Mouse (Mus musculus): Measurements from ENCODE around the gene Myo16. TPM values are rescaled to one million over a fixed set of nuclear protein-coding genes. Genes with fewer than 3 reads are reported as not detected.

Myo16 gene
- polyA plus RNA-seq, 1 experiment from 2014 or later = 0.11 TPM

- no peaks in the 10 kb centered on the region for H3K4me1 ChIP-seq (ENCODE audit: control insufficient read depth, insufficient read depth, low read length)
- H3K9ac ChIP-seq (ENCODE audit: low read depth, low read length) = no peak overlapping the region
- H3K27ac ChIP-seq (ENCODE audit: low read length) = no peak overlapping the region
- H3K4me3 ChIP-seq (ENCODE audit: low read length) = no peak overlapping the region
- no peaks in the 10 kb centered on the region for H3K27me3 ChIP-seq (replicated peaks; ENCODE audit: control insufficient read depth, insufficient read depth, low read length)
- 33% methylated on average over 13 of the region's 13 CpGs for WGBS
- ATAC-seq = no peak
- no peaks in the 10 kb centered on the region for H3K36me3 ChIP-seq (ENCODE audit: control insufficient read depth, insufficient read depth, low read length)
- no peaks in the 10 kb centered on the region for H3K9me3 ChIP-seq (ENCODE audit: control insufficient read depth, low read length)
- no peak overlapping the region for H3K4me2 ChIP-seq (ENCODE audit: low read depth, low read length)
Measured at GRCm38 (mm10) chr8:10363654-10364406, 210.1 kb downstream of the Myo16 start.

GRCm38 (mm10) chr8:10366141-10366540 is 212.4 kb downstream of the Myo16 start:
- no peak overlapping the region for H3K4me2 ChIP-seq (ENCODE audit: low read depth, low read length)
- H3K9me3 ChIP-seq (ENCODE audit: control insufficient read depth, low read length) = no peaks in the 10 kb centered on the region
- H3K4me1 ChIP-seq (ENCODE audit: control insufficient read depth, insufficient read depth, low read length) = no peaks in the 10 kb centered on the region
- ATAC-seq = peak; percentile 89
- no peaks in the 10 kb centered on the region for H3K27me3 ChIP-seq (replicated peaks; ENCODE audit: control insufficient read depth, insufficient read depth, low read length)
- H3K4me3 ChIP-seq (ENCODE audit: low read length) = no peak overlapping the region
- no peak overlapping the region for H3K9ac ChIP-seq (ENCODE audit: low read depth, low read length)
- 54% methylated on average over 9 of the region's 9 CpGs for whole genome bisulfite sequencing
- H3K27ac ChIP-seq (ENCODE audit: low read length) = no peak overlapping the region
- no peaks in the 10 kb centered on the region for H3K36me3 ChIP-seq (ENCODE audit: control insufficient read depth, insufficient read depth, low read length)

- WGBS = 88% methylated on average over 2 of the region's 2 CpGs
- H3K4me2 ChIP-seq (ENCODE audit: low read depth, low read length) = no peak overlapping the region
- no peak overlapping the region for H3K9ac ChIP-seq (ENCODE audit: low read depth, low read length)
- H3K4me3 ChIP-seq (ENCODE audit: low read length) = no peak overlapping the region
- no peak for ATAC-seq
- H3K27me3 ChIP-seq (replicated peaks; ENCODE audit: control insufficient read depth, insufficient read depth, low read length) = no peaks in the 10 kb centered on the region
- no peaks in the 10 kb centered on the region for H3K36me3 ChIP-seq (ENCODE audit: control insufficient read depth, insufficient read depth, low read length)
- peaks cover 3% of the 10 kb centered on the region; the same call in 1 of the 2 replicates for H3K4me1 ChIP-seq (ENCODE audit: control insufficient read depth, insufficient read depth, low read length)
- H3K27ac ChIP-seq (ENCODE audit: low read length) = no peak overlapping the region
- no peaks in the 10 kb centered on the region for H3K9me3 ChIP-seq (ENCODE audit: control insufficient read depth, low read length)
Measured at GRCm38 (mm10) chr8:10372571-10372970, 218.9 kb downstream of the Myo16 start.

GRCm38 (mm10) chr8:10387143-10387542 is 233.4 kb downstream of the Myo16 start:
- no peak for ATAC-seq
- Histone ChIP-seq H3K4me2 (ENCODE audit: low read depth, low read length) (no peak overlapping the region), H3K4me1 (ENCODE audit: control insufficient read depth, insufficient read depth, low read length) (no peaks in the 10 kb centered on the region), H3K9me3 (ENCODE audit: control insufficient read depth, low read length) (no peaks in the 10 kb centered on the region), H3K9ac (ENCODE audit: low read depth, low read length) (no peak overlapping the region), H3K4me3 (ENCODE audit: low read length) (no peak overlapping the region), H3K27ac (ENCODE audit: low read length) (no peak overlapping the region), H3K36me3 (ENCODE audit: control insufficient read depth, insufficient read depth, low read length) (no peaks in the 10 kb centered on the region), H3K27me3 (replicated peaks; ENCODE audit: control insufficient read depth, insufficient read depth, low read length) (no peaks in the 10 kb centered on the region)
- 81% methylated on average over 1 of the region's 1 CpGs for WGBS

- no peaks in the 10 kb centered on the region for H3K9me3 ChIP-seq (ENCODE audit: control insufficient read depth, low read length)
- H3K27ac ChIP-seq (ENCODE audit: low read length) = no peak overlapping the region
- WGBS = 72% methylated on average over 7 of the region's 7 CpGs
- H3K36me3 ChIP-seq (ENCODE audit: control insufficient read depth, insufficient read depth, low read length) = no peaks in the 10 kb centered on the region
- no peak overlapping the region for H3K4me2 ChIP-seq (ENCODE audit: low read depth, low read length)
- H3K4me1 ChIP-seq (ENCODE audit: control insufficient read depth, insufficient read depth, low read length) = no peaks in the 10 kb centered on the region
- no peak overlapping the region for H3K9ac ChIP-seq (ENCODE audit: low read depth, low read length)
- no peaks in the 10 kb centered on the region for H3K27me3 ChIP-seq (replicated peaks; ENCODE audit: control insufficient read depth, insufficient read depth, low read length)
- H3K4me3 ChIP-seq (ENCODE audit: low read length) = no peak overlapping the region
- ATAC-seq = no peak
Measured at GRCm38 (mm10) chr8:10391096-10391683, 237.5 kb downstream of the Myo16 start.

GRCm38 (mm10) chr8:10391913-10392312 is 238.2 kb downstream of the Myo16 start:
- Histone ChIP-seq H3K4me3 (ENCODE audit: low read length) (no peak overlapping the region), H3K36me3 (ENCODE audit: control insufficient read depth, insufficient read depth, low read length) (no peaks in the 10 kb centered on the region), H3K27ac (ENCODE audit: low read length) (no peak overlapping the region), H3K4me2 (ENCODE audit: low read depth, low read length) (no peak overlapping the region), H3K9me3 (ENCODE audit: control insufficient read depth, low read length) (no peaks in the 10 kb centered on the region), H3K9ac (ENCODE audit: low read depth, low read length) (no peak overlapping the region), H3K27me3 (replicated peaks; ENCODE audit: control insufficient read depth, insufficient read depth, low read length) (no peaks in the 10 kb centered on the region), H3K4me1 (ENCODE audit: control insufficient read depth, insufficient read depth, low read length) (no peaks in the 10 kb centered on the region)
- no peak for ATAC-seq
- WGBS = 60% methylated on average over 6 of the region's 6 CpGs

GRCm38 (mm10) chr8:10394506-10394905 is 240.8 kb downstream of the Myo16 start:
- H3K4me2 ChIP-seq (ENCODE audit: low read depth, low read length) = no peak overlapping the region
- H3K27me3 ChIP-seq (replicated peaks; ENCODE audit: control insufficient read depth, insufficient read depth, low read length) = no peaks in the 10 kb centered on the region
- H3K36me3 ChIP-seq (ENCODE audit: control insufficient read depth, insufficient read depth, low read length) = no peaks in the 10 kb centered on the region
- H3K4me3 ChIP-seq (ENCODE audit: low read length) = no peak overlapping the region
- no peaks in the 10 kb centered on the region for H3K4me1 ChIP-seq (ENCODE audit: control insufficient read depth, insufficient read depth, low read length)
- ATAC-seq = no peak
- 67% methylated on average over 2 of the region's 2 CpGs for WGBS
- H3K9ac ChIP-seq (ENCODE audit: low read depth, low read length) = no peak overlapping the region
- no peaks in the 10 kb centered on the region for H3K9me3 ChIP-seq (ENCODE audit: control insufficient read depth, low read length)
- no peak overlapping the region for H3K27ac ChIP-seq (ENCODE audit: low read length)

- no peaks in the 10 kb centered on the region for H3K27me3 ChIP-seq (replicated peaks; ENCODE audit: control insufficient read depth, insufficient read depth, low read length)
- H3K27ac ChIP-seq (ENCODE audit: low read length) = no peak overlapping the region
- no peak overlapping the region for H3K4me3 ChIP-seq (ENCODE audit: low read length)
- H3K36me3 ChIP-seq (ENCODE audit: control insufficient read depth, insufficient read depth, low read length) = no peaks in the 10 kb centered on the region
- 69% methylated on average over 7 of the region's 7 CpGs for WGBS
- no peaks in the 10 kb centered on the region for H3K9me3 ChIP-seq (ENCODE audit: control insufficient read depth, low read length)
- ATAC-seq = no peak
- no peak overlapping the region for H3K4me2 ChIP-seq (ENCODE audit: low read depth, low read length)
- no peak overlapping the region for H3K9ac ChIP-seq (ENCODE audit: low read depth, low read length)
- H3K4me1 ChIP-seq (ENCODE audit: control insufficient read depth, insufficient read depth, low read length) = no peaks in the 10 kb centered on the region
Measured at GRCm38 (mm10) chr8:10395146-10395545, 241.4 kb downstream of the Myo16 start.

- ATAC-seq = peak; percentile 18; the same call in 1 of the 2 replicates
- Histone ChIP-seq H3K9ac (ENCODE audit: low read depth, low read length) (no peak overlapping the region), H3K4me3 (ENCODE audit: low read length) (no peak overlapping the region), H3K9me3 (ENCODE audit: control insufficient read depth, low read length) (no peaks in the 10 kb centered on the region), H3K27ac (ENCODE audit: low read length) (no peak overlapping the region), H3K27me3 (replicated peaks; ENCODE audit: control insufficient read depth, insufficient read depth, low read length) (no peaks in the 10 kb centered on the region), H3K36me3 (ENCODE audit: control insufficient read depth, insufficient read depth, low read length) (no peaks in the 10 kb centered on the region), H3K4me1 (ENCODE audit: control insufficient read depth, insufficient read depth, low read length) (no peaks in the 10 kb centered on the region), H3K4me2 (ENCODE audit: low read depth, low read length) (no peak overlapping the region)
- 6% methylated on average over 4 of the region's 4 CpGs for WGBS
Measured at GRCm38 (mm10) chr8:10402606-10403005, 248.9 kb downstream of the Myo16 start.

All from intestine, embryonic 16.5 days (tissue).